Mouse (Mus musculus): ENCODE results near the gene Gm20388.

GRCm38 (mm10) chr8:119986174-119986573 lies 75.5 kb downstream of the Gm20388 start:
- TF ChIP-seq POLR2A (IDR thresholded peaks at IDR 0.05; ENCODE audit: borderline replicate concordance, insufficient read depth, low read length) (no peak), CTCF (IDR thresholded peaks at IDR 0.05; ENCODE audit: borderline replicate concordance, insufficient read depth, low read depth, low read length) (no peak)
